Mouse (Mus musculus): ENCODE results near the gene Acvr1.

DNA sequence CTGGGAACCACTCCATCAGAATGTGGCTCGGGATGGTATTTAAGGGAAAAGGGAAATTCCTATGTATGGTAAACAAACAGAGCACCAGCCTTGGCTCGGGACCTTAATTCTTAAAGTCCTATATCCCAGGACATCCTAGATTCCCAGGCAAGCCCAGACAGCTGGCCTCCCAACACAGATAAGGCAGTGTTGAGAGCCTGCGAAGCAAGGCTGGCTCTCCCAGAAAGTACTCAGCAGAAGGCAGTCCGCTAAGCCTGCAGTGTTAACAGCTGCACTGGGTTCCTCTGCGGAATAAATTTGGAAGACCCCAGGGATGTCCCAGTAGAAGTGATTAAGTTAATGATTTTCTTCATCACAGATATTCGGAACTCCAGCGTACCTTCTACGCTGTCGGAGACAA is 16.5 kb downstream of the Acvr1 start:
- TF ChIP-seq CTCF (IDR thresholded peaks at IDR 0.05; ENCODE audit: borderline replicate concordance, insufficient read depth, low read depth, low read length) = no peak
- TF ChIP-seq POLR2A (IDR thresholded peaks at IDR 0.05; ENCODE audit: borderline replicate concordance, insufficient read depth, low read length) = no peak
